Mouse (Mus musculus) heart, postnatal 4 days (tissue): ENCODE results near the gene Plekhh2. TPM values are rescaled to one million over a fixed set of nuclear protein-coding genes. Genes with fewer than 3 reads are reported as not detected.

ENCODE experiments used
- DNase-seq: peaks from one replicate; pipeline ENCODE4 v3.0.0; 2021
- total RNA-seq, 2 experiments: library from RNA; stranded (reverse); gene quantifications; 2 replicates each; pipeline ENCODE4 v1.2.3; 2021

Plekhh2 gene
- total RNA-seq, 2 experiments from 2014 or later: 6.3 to 6.4 TPM

DNA sequence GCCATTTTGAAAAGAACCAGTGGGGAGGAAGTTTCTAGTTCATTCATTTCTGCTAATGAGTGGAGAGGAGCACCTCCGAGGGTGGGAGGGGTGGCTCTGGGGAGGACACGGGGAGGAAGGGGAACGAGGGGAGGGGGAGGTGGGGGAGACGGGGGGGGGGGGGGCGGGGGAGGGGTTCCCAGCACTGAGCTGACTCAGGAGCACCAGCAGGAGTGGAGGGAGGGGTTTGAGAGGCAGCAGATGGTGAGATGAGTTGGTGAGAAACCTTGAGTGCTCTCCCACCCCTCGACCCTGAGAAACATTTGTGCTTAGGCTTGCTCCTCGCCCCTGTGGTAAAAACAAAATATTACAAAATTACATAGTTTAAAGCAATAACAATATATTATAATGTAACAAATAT, 134.2 kb downstream of the Plekhh2 start:
- no peak for DNase-seq

GRCm38 (mm10) chr17:84646477-84646876, 134.8 kb downstream of the Plekhh2 start:
- DNase-seq: no peak

DNA sequence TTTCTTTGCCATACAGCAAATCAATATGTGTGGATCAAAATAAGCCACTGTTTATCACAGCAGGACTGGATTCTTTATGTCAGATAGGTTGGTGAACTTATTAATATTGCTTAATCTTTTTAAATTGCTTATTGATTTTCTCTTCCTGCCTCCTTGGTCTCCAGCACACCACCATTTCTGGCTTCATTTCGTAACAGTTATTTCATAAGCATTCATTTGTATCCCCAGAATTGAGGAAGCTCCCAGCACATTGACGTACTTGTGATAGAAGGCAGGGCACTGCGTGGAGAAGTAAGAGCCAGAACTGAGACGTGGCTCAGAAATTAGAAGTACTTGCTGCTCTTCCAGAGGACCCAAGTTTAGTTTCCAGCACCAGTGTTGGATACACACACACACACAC, 135.9 kb downstream of the Plekhh2 start:
- DNase-seq: no peak

DNA sequence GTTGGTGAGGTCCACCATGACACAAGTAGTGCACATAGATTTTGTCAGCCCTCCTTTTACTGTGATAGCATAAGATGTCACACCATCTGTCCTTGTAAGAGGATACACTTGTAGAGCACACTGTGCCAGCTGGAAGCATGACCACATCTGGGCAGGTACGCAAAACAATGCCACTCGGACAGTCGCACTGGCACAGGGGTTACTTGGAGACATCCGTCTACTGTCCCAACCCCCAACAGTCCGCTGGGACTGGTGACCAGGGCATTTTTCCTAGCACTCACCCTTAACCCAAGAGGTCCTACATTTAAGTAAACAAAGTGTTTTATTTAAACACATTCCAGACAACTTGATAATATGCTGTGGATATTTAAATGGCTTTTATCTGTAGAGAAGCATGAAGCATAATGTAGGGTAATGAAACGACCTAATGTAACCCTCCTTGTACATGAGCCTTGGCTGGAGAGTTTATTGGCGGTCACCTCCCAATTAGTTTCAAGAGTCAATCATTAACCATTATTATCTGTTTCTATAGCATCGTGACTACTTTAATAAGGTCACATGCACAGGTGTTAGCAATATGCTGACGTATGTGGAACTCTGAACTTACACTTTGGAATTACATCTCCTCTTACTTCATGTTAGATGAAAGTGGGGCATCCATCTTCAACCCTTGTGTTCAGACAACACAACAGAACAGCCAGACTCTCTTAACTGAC, 138.8 kb downstream of the Plekhh2 start:
- DNase-seq: no peak

- DNase-seq: no peak
These were observed 141.8 kb downstream of the Plekhh2 start for GRCm38 (mm10) chr17:84653544-84653943.

DNA sequence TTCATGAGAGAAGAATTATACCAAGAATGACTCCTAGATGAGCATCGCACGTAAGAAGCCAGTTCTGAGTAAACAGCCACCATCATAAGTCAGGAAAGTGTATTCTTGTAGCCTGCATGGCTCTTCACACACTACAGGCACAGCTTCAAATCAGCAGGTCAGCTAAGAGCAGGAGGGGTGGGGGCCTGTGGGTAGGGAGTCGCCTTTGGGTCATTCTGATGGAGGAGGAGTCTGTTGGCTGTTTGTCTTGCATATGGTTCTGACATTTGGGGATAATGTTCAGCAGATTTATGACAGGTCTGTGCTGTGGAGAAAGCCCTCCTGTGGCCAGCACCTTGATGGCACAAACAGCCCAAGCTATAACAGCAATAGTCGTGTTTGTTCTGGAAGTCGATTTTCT, 144.5 kb downstream of the Plekhh2 start:
- no peak for DNase-seq

DNA sequence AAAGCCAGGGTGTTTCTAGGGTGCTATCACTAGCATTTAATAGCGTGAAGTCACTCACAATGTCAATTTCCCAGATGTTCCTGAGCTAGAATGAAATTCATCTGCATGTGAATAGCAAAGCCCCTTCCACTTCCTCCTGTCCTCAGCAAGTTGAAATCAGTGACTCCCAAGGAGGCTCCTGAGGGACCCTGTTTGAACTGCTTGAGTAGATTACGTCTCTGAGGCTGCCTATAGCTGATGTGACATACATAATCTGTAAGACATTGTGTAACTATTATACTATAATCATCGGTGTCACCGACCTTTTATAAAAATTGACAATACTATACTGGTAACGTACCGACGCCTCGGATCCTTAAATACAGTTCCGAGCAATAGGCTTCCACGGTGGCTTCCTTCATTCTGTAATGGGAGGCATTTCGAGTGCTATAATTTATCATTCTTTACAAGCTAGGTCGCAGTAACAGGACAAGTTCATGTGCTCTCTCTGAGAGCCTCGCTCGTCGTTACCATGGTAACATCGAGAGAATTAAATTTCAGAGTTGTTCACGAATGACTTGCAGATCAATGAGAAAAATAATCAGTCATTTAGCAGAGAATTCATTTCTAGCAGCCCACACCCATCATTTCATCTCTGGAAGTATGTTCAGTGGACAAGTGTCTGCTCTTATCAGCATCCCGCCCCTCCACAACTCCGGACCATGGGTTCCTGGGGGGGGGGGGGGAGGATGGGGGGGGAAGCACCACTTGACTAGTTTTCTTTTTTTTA, 145.1 kb downstream of the Plekhh2 start:
- DNase-seq: no peak

DNA sequence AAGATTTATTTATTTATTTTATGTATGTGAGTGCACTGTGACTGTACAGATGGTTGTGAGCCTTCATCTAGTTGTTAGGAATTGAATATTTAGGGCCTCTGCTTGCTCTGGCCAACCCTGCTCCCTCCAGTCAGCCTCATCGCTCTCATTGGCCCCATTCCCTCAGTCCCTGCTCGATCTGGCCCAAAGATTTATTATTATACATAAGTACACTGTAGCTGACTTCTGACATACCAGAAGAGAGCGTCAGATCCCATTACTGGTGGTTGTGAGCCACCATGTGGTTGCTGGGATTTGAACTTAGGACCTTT, 145.7 kb downstream of the Plekhh2 start:
- no peak for DNase-seq

GRCm38 (mm10) chr17:84657782-84658181, 146.1 kb downstream of the Plekhh2 start:
- no peak for DNase-seq

DNA sequence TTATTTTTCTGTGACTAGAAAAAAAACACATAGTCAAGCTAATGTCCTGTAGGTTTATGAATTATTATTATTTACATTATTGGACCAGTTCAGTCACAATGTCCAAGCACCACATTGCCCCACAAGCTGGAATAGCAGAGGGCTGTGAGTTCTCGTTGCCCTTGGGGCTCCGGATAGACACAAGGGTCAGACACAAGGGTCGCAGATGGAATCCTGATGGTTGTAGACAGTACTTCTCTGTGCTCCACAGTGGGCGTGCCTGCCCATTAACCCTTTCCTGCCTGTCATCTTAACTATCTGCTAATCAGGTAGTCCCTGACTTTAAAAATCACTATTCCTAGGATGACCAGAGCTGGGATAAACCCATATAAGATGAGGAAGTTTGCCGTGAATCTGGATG, 146.5 kb downstream of the Plekhh2 start:
- no peak for DNase-seq

DNA sequence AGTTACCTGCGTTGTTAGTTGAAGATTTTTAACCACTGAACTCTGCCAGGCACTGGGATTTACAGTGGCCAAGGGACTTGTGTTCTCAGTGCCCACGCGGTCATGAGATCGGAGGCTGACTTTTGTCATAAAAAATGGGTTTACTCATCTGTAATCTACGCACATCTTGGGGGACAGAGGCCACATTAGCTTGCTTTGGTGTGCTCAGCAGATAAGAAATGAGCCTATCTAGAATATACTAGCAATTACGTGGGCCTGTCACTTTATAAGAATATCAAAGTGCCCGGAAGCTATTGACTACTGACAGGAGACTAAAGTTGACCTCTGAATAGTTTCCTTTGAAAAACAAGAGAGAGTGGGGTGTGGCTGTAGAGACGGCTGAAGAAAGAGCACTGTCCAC, 147.3 kb downstream of the Plekhh2 start:
- DNase-seq: no peak

GRCm38 (mm10) chr17:84665053-84665452, 153.4 kb downstream of the Plekhh2 start:
- no peak for DNase-seq

DNA sequence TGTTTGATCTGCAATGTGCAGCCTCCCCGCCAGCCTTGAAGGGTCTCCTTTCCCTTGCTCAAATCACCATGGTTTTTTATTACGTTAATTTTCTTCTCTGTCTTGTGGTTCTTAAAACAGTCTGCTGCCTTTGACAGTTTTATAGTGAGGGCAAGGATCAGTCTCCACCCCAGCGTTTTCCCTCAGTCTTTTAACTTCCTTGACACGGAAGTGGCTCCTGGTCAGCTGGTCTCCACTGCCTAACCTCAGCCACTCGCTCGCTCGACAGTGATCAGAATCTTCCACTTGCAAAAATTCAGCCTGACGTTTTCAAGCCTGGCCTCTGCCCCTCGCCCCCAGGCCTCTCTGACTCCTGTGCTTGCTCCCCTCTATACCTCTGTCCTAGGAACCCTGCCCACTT, 154.0 kb downstream of the Plekhh2 start:
- no peak for DNase-seq

GRCm38 (mm10) chr17:84667848-84668247, 156.2 kb downstream of the Plekhh2 start:
- DNase-seq: no peak

Other genes with a start within 250 kb of the Plekhh2 start
- 10 to 100 TPM; 12.8 to 16.2 TPM for gene Thada, start 45.7 kb upstream of the Plekhh2 start, total RNA-seq
- 1 to 10 TPM; 3.8 to 4.3 TPM for gene Dync2li1, start 114.6 kb downstream of the Plekhh2 start, total RNA-seq
- not detected for gene Abcg8, start 164.4 kb downstream of the Plekhh2 start, total RNA-seq
- not detected for gene Abcg5, start 171.1 kb downstream of the Plekhh2 start, total RNA-seq